Mouse (Mus musculus) heart, embryonic 10.5 days (tissue): ENCODE measurements around the gene Olfr630. TPM values are rescaled to one million over a fixed set of nuclear protein-coding genes. Genes with fewer than 3 reads are reported as not detected.

Experiments
- DNase-seq: peaks from one replicate; pipeline ENCODE4 v3.0.0-alpha.2; 2017; ENCODE audit warnings: low spot score
- H3K27ac ChIP-seq: fragments of 300-500 bp; sonication (generic); 2 replicates; pipeline ENCODE4 v1.5.1; 2016; ENCODE audit warnings: mild to moderate bottlenecking
- H3K27me3 ChIP-seq: fragments of 300-500 bp; sonication (generic); 2 replicates; pipeline ENCODE4 v1.6.1; 2016; ENCODE audit warnings: mild to moderate bottlenecking; ENCODE audit not compliant: poor library complexity, insufficient read depth, severe bottlenecking
- H3K36me3 ChIP-seq: fragments of 300-500 bp; sonication (generic); 2 replicates; pipeline ENCODE4 v1.6.1; 2016; ENCODE audit warnings: mild to moderate bottlenecking, moderate library complexity
- H3K4me1 ChIP-seq: fragments of 300-500 bp; sonication (generic); 2 replicates; pipeline ENCODE4 v1.6.1; 2016; ENCODE audit warnings: mild to moderate bottlenecking
- H3K4me3 ChIP-seq: fragments of 300-500 bp; sonication (generic); 2 replicates; pipeline ENCODE4 v1.5.1; 2016; ENCODE audit warnings: mild to moderate bottlenecking, moderate library complexity
- H3K9me3 ChIP-seq: fragments of 300-500 bp; sonication (generic); 2 replicates; pipeline ENCODE4 v1.6.1; 2016; ENCODE audit warnings: mild to moderate bottlenecking, moderate library complexity
- WGBS: fragments of 180-500 bp; shearing (Covaris S2); methylation state at CpG from one replicate; pipeline ENCODE4 v1.1.7; 2016; 5-methylcytosine and 5-hydroxymethylcytosine counted together
- polyA plus RNA-seq: library from polyadenylated mRNA; unstranded; fragments of >200 nt; fragmentation: Nextera tagmentation; extraction: Ambion mirVana; gene quantifications from 2 replicates; pipeline ENCODE4 v1.2.1, GENCODE M21; 2016

Olfr630 gene
- polyA plus RNA-seq, 1 experiment from 2014 or later = not detected

DNA sequence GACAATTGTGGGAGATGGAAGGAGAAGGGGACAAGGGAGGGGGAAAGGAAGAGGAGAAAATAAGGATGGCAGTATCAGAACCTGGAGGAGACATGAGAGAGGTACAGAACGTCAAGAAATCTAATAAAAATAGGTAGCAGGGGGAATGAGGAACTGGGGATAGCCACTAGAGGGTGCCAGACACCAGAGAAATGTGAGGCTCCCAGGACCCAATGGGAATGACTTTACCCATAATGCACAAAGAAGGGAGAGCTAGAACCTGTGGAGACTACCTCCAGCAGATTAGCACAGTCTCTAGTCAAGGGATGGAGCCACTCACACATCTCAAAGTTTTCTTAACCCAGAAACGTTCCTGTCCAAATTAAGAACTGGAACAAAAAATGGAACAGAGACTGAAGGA lies 45.1 kb downstream of the Olfr630 start:
- 31% methylated on average over 2 of the region's 2 CpGs for WGBS
- no peak for DNase-seq
- H3K9me3 ChIP-seq = no peaks in the 10 kb centered on the region

More for the DNA sequence above, 45.1 kb downstream of the Olfr630 start:
- Histone ChIP-seq H3K27ac (no peak overlapping the region), H3K27me3 (no peaks in the 10 kb centered on the region), H3K4me1 (no peaks in the 10 kb centered on the region), H3K4me3 (no peak overlapping the region), H3K36me3 (no peaks in the 10 kb centered on the region)

Other genes with a start within 250 kb of the Olfr630 start
- not detected in 2 replicates for gene Olfr610, start 245.2 kb downstream of the Olfr630 start, polyA plus RNA-seq
- gene Olfr611, start 236.5 kb downstream of the Olfr630 start, polyA plus RNA-seq = not detected in 2 replicates
- not detected in 2 replicates for gene Olfr612, start 214.6 kb downstream of the Olfr630 start, polyA plus RNA-seq
- gene Olfr613, start 209.3 kb downstream of the Olfr630 start, polyA plus RNA-seq = not detected in 2 replicates
- gene Olfr615, start 201.3 kb downstream of the Olfr630 start, polyA plus RNA-seq = not detected in 2 replicates
- not detected in 2 replicates for gene Olfr616, start 188.2 kb downstream of the Olfr630 start, polyA plus RNA-seq
- not detected in 2 replicates for gene Olfr617, start 184.3 kb downstream of the Olfr630 start, polyA plus RNA-seq
- not detected in 2 replicates for gene Olfr618, start 167.2 kb downstream of the Olfr630 start, polyA plus RNA-seq
- gene Olfr619, start 156.8 kb downstream of the Olfr630 start, polyA plus RNA-seq = not detected in 2 replicates
- gene Olfr620, start 144.8 kb downstream of the Olfr630 start, polyA plus RNA-seq = not detected in 2 replicates
- not detected in 2 replicates for gene Olfr622, start 114.6 kb downstream of the Olfr630 start, polyA plus RNA-seq
- not detected in 2 replicates for gene Olfr623, start 93.6 kb downstream of the Olfr630 start, polyA plus RNA-seq
- gene Olfr624, start 86.1 kb downstream of the Olfr630 start, polyA plus RNA-seq = not detected in 2 replicates
- gene Olfr625-ps1, start 74.6 kb downstream of the Olfr630 start, polyA plus RNA-seq = not detected in 2 replicates
- not detected in 2 replicates for gene Olfr243, start 42.7 kb downstream of the Olfr630 start, polyA plus RNA-seq
- gene Olfr628, start 27.0 kb downstream of the Olfr630 start, polyA plus RNA-seq = not detected in 2 replicates
- not detected in 2 replicates for gene Olfr629, start 12.4 kb downstream of the Olfr630 start, polyA plus RNA-seq
- not detected in 2 replicates for gene Olfr69, start 14.3 kb upstream of the Olfr630 start, polyA plus RNA-seq
- gene Olfr68, start 22.4 kb upstream of the Olfr630 start, polyA plus RNA-seq = not detected in 2 replicates
- not detected in 2 replicates for gene Olfr67, start 34.5 kb upstream of the Olfr630 start, polyA plus RNA-seq
- gene Hbb-bt, start 56.7 kb upstream of the Olfr630 start, polyA plus RNA-seq = 442 and 979 TPM in 2 replicates
- 173 and 274 TPM in 2 replicates for gene Hbb-bs, start 70.8 kb upstream of the Olfr630 start, polyA plus RNA-seq
- gene Hbb-bh2, start 83.2 kb upstream of the Olfr630 start, polyA plus RNA-seq = 0.28 and 1.2 TPM in 2 replicates
- gene Hbb-bh1, start 85.8 kb upstream of the Olfr630 start, polyA plus RNA-seq = 8,898 and 9,884 TPM in 2 replicates
- gene Hbb-y, start 95.9 kb upstream of the Olfr630 start, polyA plus RNA-seq = 17,516 and 23,478 TPM in 2 replicates
- gene Olfr66, start 128.9 kb upstream of the Olfr630 start, polyA plus RNA-seq = not detected in 2 replicates
- gene Olfr64, start 137.2 kb upstream of the Olfr630 start, polyA plus RNA-seq = not detected in 2 replicates
- gene Olfr65, start 146.2 kb upstream of the Olfr630 start, polyA plus RNA-seq = not detected in 2 replicates
- gene Olfr631, start 171.5 kb upstream of the Olfr630 start, polyA plus RNA-seq = not detected in 2 replicates
- gene Olfr632, start 177.0 kb upstream of the Olfr630 start, polyA plus RNA-seq = not detected in 2 replicates
- gene Olfr633, start 187.1 kb upstream of the Olfr630 start, polyA plus RNA-seq = not detected in 2 replicates
- gene Olfr635, start 213.8 kb upstream of the Olfr630 start, polyA plus RNA-seq = not detected in 2 replicates
- not detected in 2 replicates for gene Olfr638, start 241.4 kb upstream of the Olfr630 start, polyA plus RNA-seq